Comparison of ENCODE assay signal across 28 mouse cellular contexts in genomic region chr7:43882346-43882745, GRCm38 (mm10). TPM values are rescaled to one million over a fixed set of nuclear protein-coding genes. Genes with fewer than 3 reads are reported as not detected.
DNase-seq lines count a peak whose midpoint lies in the region; ATAC-seq and TF ChIP-seq lines count a peak whose summit lies in the region.
"Had no signal": no experiment of that assay in that cellular context is flagged by ENCODE, and none has a peak within 500 bp of the region (broad histone marks: within the 10 kb centered on the region; RNA-seq: fewer than 3 reads in every experiment).

No protein-coding gene starts in this region.

- no peak for TF ChIP-seq CTCF in stomach, postnatal 0 days (IDR thresholded peaks at IDR 0.05; ENCODE audit: low read depth)

- 26% methylated on average over 4 of the region's 4 CpGs for WGBS in heart, embryonic 11.5 days (ENCODE audit: insufficient replicate concordance)
- WGBS in stomach, embryonic 16.5 days = 24% methylated on average over 4 of the region's 4 CpGs
- 18% methylated on average over 4 of the region's 4 CpGs for WGBS in stomach, postnatal 0 days

- no peak overlapping the region for H3K9ac ChIP-seq in heart, embryonic 11.5 days (ENCODE audit: low read depth, low read length)
- H3K9ac ChIP-seq in stomach, embryonic 16.5 days (ENCODE audit: low read length) = no peak overlapping the region
- H3K9ac ChIP-seq in stomach, postnatal 0 days (ENCODE audit: low read length) = no peak overlapping the region
- H3K9ac ChIP-seq: heart, embryonic 15.5 days; hindbrain, embryonic 14.5 days; liver, embryonic 15.5 days; lung, embryonic 15.5 days; midbrain, embryonic 13.5 days had no signal

- H3K27ac ChIP-seq in heart, embryonic 11.5 days (ENCODE audit: low read depth, low read length) = no peak overlapping the region
- no peak overlapping the region for H3K27ac ChIP-seq in stomach, embryonic 16.5 days (ENCODE audit: low read length)
- H3K27ac ChIP-seq in stomach, postnatal 0 days (replicated peaks) = no peak overlapping the region
- H3K27ac ChIP-seq: embryonic facial prominence, embryonic 10.5 days; heart, embryonic 15.5 days; hindbrain, embryonic 14.5 days; layer of hippocampus, adult 2 months; limb, embryonic 10.5 days; liver, embryonic 15.5 days; lung, embryonic 15.5 days; midbrain, embryonic 13.5 days had no signal

- H3K4me1 ChIP-seq in heart, embryonic 11.5 days (ENCODE audit: control insufficient read depth, insufficient read depth, low read length) = no peaks in the 10 kb centered on the region
- 0 out of 2 replicates have a peak, but pooled peaks cover 4% of the 10 kb centered on the region for H3K4me1 ChIP-seq in stomach, embryonic 16.5 days (ENCODE audit: control insufficient read depth, insufficient read depth, low read length)
- no peaks in the 10 kb centered on the region for H3K4me1 ChIP-seq in stomach, postnatal 0 days (replicated peaks; ENCODE audit: control insufficient read depth, insufficient read depth)
- H3K4me1 ChIP-seq: liver, embryonic 15.5 days; lung, embryonic 15.5 days had no signal

- DNase-seq in heart, adult 11 months = peak; percentile 94
- no peak for DNase-seq in stomach, postnatal 0 days (ENCODE audit: low spot score)
- DNase-seq in ZHBTc4 (ENCODE audit: low read depth, low spot score) = peak; percentile 62
- no peak for DNase-seq in cerebellum, postnatal 25 days
- DNase-seq: adrenal gland, postnatal 14 days; cerebellum, adult 2 months; heart, postnatal 4 days; kidney, adult 8-10 months; kidney, postnatal 25 days; liver; lung, postnatal 36 days had no signal

- H3K4me3 ChIP-seq in heart, embryonic 11.5 days (ENCODE audit: low read depth, low read length) = no peak overlapping the region
- H3K4me3 ChIP-seq in stomach, embryonic 16.5 days (replicated peaks; ENCODE audit: low read length) = no peak overlapping the region
- H3K4me3 ChIP-seq in stomach, postnatal 0 days (ENCODE audit: low read depth, low read length) = no peak overlapping the region
- H3K4me3 ChIP-seq: embryonic facial prominence, embryonic 10.5 days; heart, embryonic 15.5 days; layer of hippocampus, adult 2 months; limb, embryonic 10.5 days; liver, embryonic 15.5 days; lung, embryonic 15.5 days; megakaryocyte, embryonic 14.5 days; midbrain, embryonic 13.5 days had no signal

- H3K9me3 ChIP-seq in heart, embryonic 11.5 days (replicated peaks; ENCODE audit: control insufficient read depth, low read length) = no peaks in the 10 kb centered on the region
- H3K9me3 ChIP-seq in stomach, embryonic 16.5 days (replicated peaks; ENCODE audit: control insufficient read depth, low read length) = no peaks in the 10 kb centered on the region
- no peaks in the 10 kb centered on the region for H3K9me3 ChIP-seq in stomach, postnatal 0 days (ENCODE audit: control insufficient read depth, low read length)
- H3K9me3 ChIP-seq: heart, embryonic 15.5 days; limb, embryonic 10.5 days; liver, embryonic 15.5 days; lung, embryonic 15.5 days had no signal

- no peaks in the 10 kb centered on the region for H3K36me3 ChIP-seq in heart, embryonic 11.5 days (ENCODE audit: control insufficient read depth, insufficient read depth, low read length)
- no peaks in the 10 kb centered on the region for H3K36me3 ChIP-seq in stomach, embryonic 16.5 days (ENCODE audit: control insufficient read depth, insufficient read depth, low read length)
- H3K36me3 ChIP-seq in stomach, postnatal 0 days (ENCODE audit: control insufficient read depth, insufficient read depth, low read length) = no peaks in the 10 kb centered on the region
- H3K36me3 ChIP-seq: embryonic facial prominence, embryonic 10.5 days; heart, embryonic 15.5 days; limb, embryonic 10.5 days; liver, embryonic 15.5 days; lung, embryonic 15.5 days; midbrain, embryonic 13.5 days had no signal

- peaks cover 18% of the 10 kb centered on the region for H3K27me3 ChIP-seq in heart, embryonic 11.5 days (ENCODE audit: control insufficient read depth, insufficient read depth, low read length)
- peaks cover 4% of the 10 kb centered on the region; the same call in 1 of the 2 replicates for H3K27me3 ChIP-seq in stomach, embryonic 16.5 days (ENCODE audit: control insufficient read depth, insufficient read depth, low read length)
- no peaks in the 10 kb centered on the region for H3K27me3 ChIP-seq in stomach, postnatal 0 days (ENCODE audit: control insufficient read depth, insufficient read depth, low read length)
- H3K27me3 ChIP-seq: liver, embryonic 15.5 days had no signal

- H3K4me2 ChIP-seq in heart, embryonic 11.5 days = no peak overlapping the region
- no peak overlapping the region for H3K4me2 ChIP-seq in stomach, embryonic 16.5 days (ENCODE audit: low read depth, low read length)
- no peak overlapping the region for H3K4me2 ChIP-seq in stomach, postnatal 0 days (replicated peaks; ENCODE audit: low read depth)
- H3K4me2 ChIP-seq: heart, embryonic 15.5 days; hindbrain, embryonic 14.5 days; liver, embryonic 15.5 days; lung, embryonic 15.5 days; midbrain, embryonic 13.5 days had no signal

- no peak for ATAC-seq in heart, embryonic 11.5 days (replicated peaks; ENCODE audit: insufficient number of reproducible peaks, low FRiP score, low TSS enrichment)
- peak; percentile 49; the same call in 1 of the 2 replicates for ATAC-seq in stomach, embryonic 16.5 days (ENCODE audit: insufficient read depth, low FRiP score)
- ATAC-seq in stomach, postnatal 0 days (ENCODE audit: low FRiP score, low TSS enrichment) = no peak
- ATAC-seq in activated CD4-positive, CD25-positive, alpha-beta regulatory T cell, adult 4 months = no peak
- ATAC-seq: forebrain, embryonic 16.5 days; inflammation-experienced regulatory T-cells, adult 6 months; midbrain, embryonic 13.5 days had no signal

- TF ChIP-seq EP300 in stomach, postnatal 0 days (optimal IDR thresholded peaks at IDR 0.05) = no peak

RNA-seq across cellular contexts. Expression of gene Klk4, which starts 1.4 kb away (rescaled TPM):
- not detected in 2 replicates for polyA plus RNA-seq in heart, embryonic 11.5 days (2014; fragmentation: Nextera tagmentation; extraction: Ambion mirVana)
- polyA plus RNA-seq in stomach, embryonic 16.5 days (2015; fragmentation: Nextera tagmentation; extraction: Ambion mirVana) = 0.18 TPM in 1 of 2 replicates, not detected in the other
- polyA plus RNA-seq in stomach, postnatal 0 days (2015; fragmentation: Nextera tagmentation; extraction: Ambion mirVana) = not detected in 2 replicates
- polyA plus RNA-seq in activated CD4-positive, CD25-positive, alpha-beta regulatory T cell, adult 4 months (2017; shearing (Covaris generic)) = not detected
- polyA plus RNA-seq: cerebellum, adult 2 months; cortical plate, adult 2 months; embryonic facial prominence, embryonic 10.5 days; heart, embryonic 15.5 days; inflammation-experienced regulatory T-cells, adult 6 months; limb, embryonic 10.5 days; liver, embryonic 15.5 days; lung, embryonic 15.5 days; midbrain, embryonic 13.5 days; small intestine, adult 2 months had no signal

RNA-seq across cellular contexts. Expression of gene Klk5, which starts 40.6 kb away (rescaled TPM):
- not detected in 2 replicates for polyA plus RNA-seq in heart, embryonic 11.5 days (2014; fragmentation: Nextera tagmentation; extraction: Ambion mirVana)
- 0.10 TPM in 1 of 2 replicates, not detected in the other for polyA plus RNA-seq in stomach, embryonic 16.5 days (2015; fragmentation: Nextera tagmentation; extraction: Ambion mirVana)
- 74.9 and 79.6 TPM in 2 replicates for polyA plus RNA-seq in stomach, postnatal 0 days (2015; fragmentation: Nextera tagmentation; extraction: Ambion mirVana)
- polyA plus RNA-seq in activated CD4-positive, CD25-positive, alpha-beta regulatory T cell, adult 4 months (2017; shearing (Covaris generic)) = not detected
- polyA plus RNA-seq: cerebellum, adult 2 months; cortical plate, adult 2 months; embryonic facial prominence, embryonic 10.5 days; forebrain, embryonic 16.5 days; heart, embryonic 15.5 days; hindbrain, embryonic 14.5 days; inflammation-experienced regulatory T-cells, adult 6 months; limb, embryonic 10.5 days; liver, embryonic 15.5 days; lung, embryonic 15.5 days; midbrain, embryonic 13.5 days; small intestine, adult 2 months had no signal

RNA-seq across cellular contexts. Expression of gene Klk15, which starts 51.2 kb away (rescaled TPM):
- polyA plus RNA-seq in heart, embryonic 11.5 days (2014; fragmentation: Nextera tagmentation; extraction: Ambion mirVana) = not detected in 2 replicates
- polyA plus RNA-seq in stomach, embryonic 16.5 days (2015; fragmentation: Nextera tagmentation; extraction: Ambion mirVana) = not detected in 2 replicates
- polyA plus RNA-seq in stomach, postnatal 0 days (2015; fragmentation: Nextera tagmentation; extraction: Ambion mirVana) = not detected in 2 replicates
- polyA plus RNA-seq in activated CD4-positive, CD25-positive, alpha-beta regulatory T cell, adult 4 months (2017; shearing (Covaris generic)) = not detected
- polyA plus RNA-seq: cerebellum, adult 2 months; cortical plate, adult 2 months; embryonic facial prominence, embryonic 10.5 days; forebrain, embryonic 16.5 days; heart, embryonic 15.5 days; hindbrain, embryonic 14.5 days; inflammation-experienced regulatory T-cells, adult 6 months; liver, embryonic 15.5 days; lung, embryonic 15.5 days; midbrain, embryonic 13.5 days; small intestine, adult 2 months; thymus, postnatal 0 days had no signal

RNA-seq across cellular contexts. Expression of gene Klk6, which starts 58.0 kb away (rescaled TPM):
- not detected in 2 replicates for polyA plus RNA-seq in heart, embryonic 11.5 days (2014; fragmentation: Nextera tagmentation; extraction: Ambion mirVana)
- 0.30 and 0.42 TPM in 2 replicates for polyA plus RNA-seq in stomach, embryonic 16.5 days (2015; fragmentation: Nextera tagmentation; extraction: Ambion mirVana)
- 11.3 and 23.9 TPM in 2 replicates for polyA plus RNA-seq in stomach, postnatal 0 days (2015; fragmentation: Nextera tagmentation; extraction: Ambion mirVana)
- polyA plus RNA-seq in activated CD4-positive, CD25-positive, alpha-beta regulatory T cell, adult 4 months (2017; shearing (Covaris generic)) = not detected
- polyA plus RNA-seq: embryonic facial prominence, embryonic 10.5 days; forebrain, embryonic 16.5 days; heart, embryonic 15.5 days; hindbrain, embryonic 14.5 days; limb, embryonic 10.5 days; liver, embryonic 15.5 days; lung, embryonic 15.5 days; midbrain, embryonic 13.5 days; small intestine, adult 2 months had no signal

Comparison
In these comparisons a context has a peak if more than half of its experiments do, and no peak if none do; other contexts are left out.
1. RNA of gene Klk5, which starts 40.6 kb away (polyA plus RNA-seq): 74.9 to 79.6 TPM in stomach, postnatal 0 days; 0.10 TPM in stomach, embryonic 16.5 days, not detected in heart, embryonic 11.5 days and not detected in activated CD4-positive, CD25-positive, alpha-beta regulatory T cell, adult 4 months; every median in the first group is over 10 times any median in the second.
2. DNase-seq: peak in heart, adult 11 months (single experiment) and ZHBTc4 (single experiment); none in stomach, postnatal 0 days (single experiment) and cerebellum, postnatal 25 days (0 of 2).